Mouse (Mus musculus) layer of hippocampus, adult 8-10 months (tissue): ENCODE measurements around the gene Dgki. TPM values are rescaled to one million over a fixed set of nuclear protein-coding genes. Genes with fewer than 3 reads are reported as not detected.

ENCODE experiments used
- DNase-seq, 2 experiments: peaks; one replicate each; pipeline ENCODE4 v3.0.0; 2022; ENCODE audit warnings: low spot score in 2 of 2
- total RNA-seq, 4 experiments: library from RNA; stranded (reverse); gene quantifications; 2 replicates each; pipeline ENCODE4 v1.2.4; 2022

Gene Dgki
- total RNA-seq, 4 experiments from 2014 or later, result 76.6 to 92.9 (median 85.0) TPM

- no peak for DNase-seq
Observed at GRCm38 (mm10) chr6:36868217-36868616, 431.8 kb downstream of the Dgki start.

GRCm38 (mm10) chr6:36858258-36859041 lies 441.5 kb downstream of the Dgki start:
- no peak for DNase-seq

- no peak for DNase-seq
Observed at GRCm38 (mm10) chr6:36857627-36858257, 442.2 kb downstream of the Dgki start.

GRCm38 (mm10) chr6:36850422-36851129 lies 449.4 kb downstream of the Dgki start:
- peak; percentile 75 to 81 for DNase-seq

- no peak for DNase-seq
Observed at GRCm38 (mm10) chr6:36845288-36845687, 454.7 kb downstream of the Dgki start.

- DNase-seq, result no peak
Observed at GRCm38 (mm10) chr6:36844258-36844657, 455.7 kb downstream of the Dgki start.

GRCm38 (mm10) chr6:36843031-36843488 lies 456.9 kb downstream of the Dgki start:
- peak in 1 of 2 experiments; percentile 26 for DNase-seq

- no peak for DNase-seq
Observed at GRCm38 (mm10) chr6:36842101-36842922, 457.7 kb downstream of the Dgki start.

GRCm38 (mm10) chr6:36841701-36842100 lies 458.3 kb downstream of the Dgki start:
- DNase-seq, result no peak

GRCm38 (mm10) chr6:36841174-36841573 lies 458.8 kb downstream of the Dgki start:
- no peak for DNase-seq

GRCm38 (mm10) chr6:36838747-36839146 lies 461.2 kb downstream of the Dgki start:
- no peak for DNase-seq

- DNase-seq, result no peak
Observed at GRCm38 (mm10) chr6:36835351-36835750, 464.6 kb downstream of the Dgki start.

GRCm38 (mm10) chr6:36834695-36835265 lies 465.2 kb downstream of the Dgki start:
- no peak for DNase-seq

GRCm38 (mm10) chr6:36832681-36833080 lies 467.3 kb downstream of the Dgki start:
- no peak for DNase-seq

GRCm38 (mm10) chr6:36832207-36832606 lies 467.8 kb downstream of the Dgki start:
- DNase-seq, result no peak

- DNase-seq, result no peak
Observed at GRCm38 (mm10) chr6:36830371-36830925, 469.5 kb downstream of the Dgki start.

- DNase-seq, result no peak
Observed at GRCm38 (mm10) chr6:36819784-36820050, 480.3 kb downstream of the Dgki start.

- peak; percentile 80 to 90 for DNase-seq
Observed at GRCm38 (mm10) chr6:36819019-36819783, 480.8 kb downstream of the Dgki start.

GRCm38 (mm10) chr6:36818281-36819018 lies 481.5 kb downstream of the Dgki start:
- DNase-seq, result no peak
